Mouse (Mus musculus): ENCODE results near the gene Kcnip1.

GRCm38 (mm10) chr11:33969199-33969598, 23.8 kb downstream of the Kcnip1 start:
- TF ChIP-seq POLR2A (IDR thresholded peaks at IDR 0.05; ENCODE audit: low read depth, low read length) (no peak), CTCF (conservative IDR thresholded peaks at IDR 0.05; ENCODE audit: insufficient read depth, insufficient read length, low read depth, low read length) (no peak)
